Mouse (Mus musculus) midbrain, embryonic 12.5 days (tissue): ENCODE results near the gene Gm48551. TPM values are rescaled to one million over a fixed set of nuclear protein-coding genes. Genes with fewer than 3 reads are reported as not detected.

Experiments used
- microRNA-seq: library from miRNA; unstranded; fragments of <30 nt; microRNA quantifications from one replicate; pipeline ENCODE4, GENCODE M21; 2017
- polyA plus RNA-seq: library from polyadenylated mRNA; unstranded; fragments of >200 nt; fragmentation: Nextera tagmentation; extraction: Ambion mirVana; gene quantifications from 2 replicates; pipeline ENCODE4 v1.2.1, GENCODE M21; 2016

The Gm48551 gene
- polyA plus RNA-seq, 1 experiment from 2014 or later: 4.2 TPM

Small RNAs within 50 kb of the gene (microRNA-seq; reads per million reads assigned to microRNA genes)
- gene Mir1191b (0.70 reads per million), gene Mir6913 (not detected)

Other genes starting within 250 kb of the Gm48551 start
- 14.6 and 15.9 TPM in 2 replicates for gene Zbtb7a, start 249.2 kb upstream of the Gm48551 start, polyA plus RNA-seq
- gene Pias4, start 216.5 kb upstream of the Gm48551 start, polyA plus RNA-seq: 58.6 and 64.9 TPM in 2 replicates
- 531 and 534 TPM in 2 replicates for gene Eef2, start 207.8 kb upstream of the Gm48551 start, polyA plus RNA-seq
- gene Dapk3, start 201.5 kb upstream of the Gm48551 start, polyA plus RNA-seq: 77.3 and 79.6 TPM in 2 replicates
- gene 4930442H23Rik, start 200.6 kb upstream of the Gm48551 start, polyA plus RNA-seq: 0.18 TPM in 1 of 2 replicates, not detected in the other
- not detected in 2 replicates for gene Nmrk2, start 182.4 kb upstream of the Gm48551 start, polyA plus RNA-seq
- 35.5 and 37.2 TPM in 2 replicates for gene Atcay, start 153.6 kb upstream of the Gm48551 start, polyA plus RNA-seq
- 12.1 and 13.6 TPM in 2 replicates for gene Zfr2, start 151.3 kb upstream of the Gm48551 start, polyA plus RNA-seq
- gene Matk, start 131.5 kb upstream of the Gm48551 start, polyA plus RNA-seq: 4.3 and 5.0 TPM in 2 replicates
- gene Mrpl54, start 117.5 kb upstream of the Gm48551 start, polyA plus RNA-seq: 168 and 169 TPM in 2 replicates
- 34.8 and 36.1 TPM in 2 replicates for gene Apba3, start 117.5 kb upstream of the Gm48551 start, polyA plus RNA-seq
- 6.6 and 7.5 TPM in 2 replicates for gene Tjp3, start 92.9 kb upstream of the Gm48551 start, polyA plus RNA-seq
- 89.9 and 92.6 TPM in 2 replicates for gene Pip5k1c, start 91.5 kb upstream of the Gm48551 start, polyA plus RNA-seq
- 58.8 and 60.5 TPM in 2 replicates for gene Cactin, start 63.4 kb upstream of the Gm48551 start, polyA plus RNA-seq
- gene Tbxa2r, start 55.7 kb upstream of the Gm48551 start, polyA plus RNA-seq: 3.7 and 4.4 TPM in 2 replicates
- not detected in 2 replicates for gene Gipc3, start 41.2 kb upstream of the Gm48551 start, polyA plus RNA-seq
- 90.8 and 97.9 TPM in 2 replicates for gene Hmg20b, start 34.0 kb upstream of the Gm48551 start, polyA plus RNA-seq
- 12.0 and 13.7 TPM in 2 replicates for gene Mfsd12, start 27.0 kb upstream of the Gm48551 start, polyA plus RNA-seq
- 0.34 and 0.92 TPM in 2 replicates for gene 4930404N11Rik, start 18.6 kb upstream of the Gm48551 start, polyA plus RNA-seq
- 135 and 139 TPM in 2 replicates for gene Fzr1, start 6.0 kb upstream of the Gm48551 start, polyA plus RNA-seq
- gene Dohh, start within 50 bp of the Gm48551 start, polyA plus RNA-seq: 63.5 and 67.2 TPM in 2 replicates
- gene Gm48552, start 4.5 kb downstream of the Gm48551 start, polyA plus RNA-seq: 0.50 and 2.3 TPM in 2 replicates
- 2.1 and 2.8 TPM in 2 replicates for gene Smim24, start 8.6 kb downstream of the Gm48551 start, polyA plus RNA-seq
- gene Nfic, start 71.2 kb downstream of the Gm48551 start, polyA plus RNA-seq: 14.7 and 19.7 TPM in 2 replicates
- 37.1 and 44.4 TPM in 2 replicates for gene Celf5, start 98.2 kb downstream of the Gm48551 start, polyA plus RNA-seq
- 66.9 and 68.3 TPM in 2 replicates for gene Ncln, start 111.9 kb downstream of the Gm48551 start, polyA plus RNA-seq
- 0.41 and 0.77 TPM in 2 replicates for gene S1pr4, start 115.7 kb downstream of the Gm48551 start, polyA plus RNA-seq
- gene Gna15, start 139.8 kb downstream of the Gm48551 start, polyA plus RNA-seq: 0.58 and 1.0 TPM in 2 replicates
- gene Gna11, start 160.7 kb downstream of the Gm48551 start, polyA plus RNA-seq: 70.9 and 72.6 TPM in 2 replicates
- gene Aes, start 175.0 kb downstream of the Gm48551 start, polyA plus RNA-seq: 524 and 532 TPM in 2 replicates
- 17.8 and 17.9 TPM in 2 replicates for gene Tle2, start 190.1 kb downstream of the Gm48551 start, polyA plus RNA-seq
- 2.9 and 5.1 TPM in 2 replicates for gene Tle6, start 216.6 kb downstream of the Gm48551 start, polyA plus RNA-seq
- gene BC025920, start 221.8 kb downstream of the Gm48551 start, polyA plus RNA-seq: 2.5 and 2.6 TPM in 2 replicates
- gene Sirt6, start 243.3 kb downstream of the Gm48551 start, polyA plus RNA-seq: 52.8 and 54.1 TPM in 2 replicates
- 6.3 and 7.4 TPM in 2 replicates for gene Ankrd24, start 244.1 kb downstream of the Gm48551 start, polyA plus RNA-seq